Mouse (Mus musculus) heart, embryonic 14.5 days (tissue): ENCODE measurements at regions not wholly inside any gene's neighbourhood (a gene's known extent, or its start where the extent isn't known, plus 50 kb on each side); places are given as distances from the start of the nearest gene placed in this dataset.

Source experiments
- ATAC-seq: fragments of 200-750 bp; cut with Nextera tagmentation; 2 replicates; pipeline ENCODE4 v1.8.0; 2017; ENCODE audit warnings: low read depth, moderate TSS enrichment; ENCODE audit not compliant: insufficient number of reproducible peaks, insufficient read depth, low FRiP score
- H3K27ac ChIP-seq, 2 experiments: fragments of 200-500 bp in 1 of 2; fragments of 300-500 bp in 1 of 2; sonication (generic) in 1 of 2; replicated peaks in 1 of 2; 2 replicates each; pipeline ENCODE4 v1.5.1; 2012 to 2014; ENCODE audit warnings: low read depth in 2 of 2, low read length in 2 of 2, control low read depth in 1 of 2, mild to moderate bottlenecking in 1 of 2, mixed read lengths in 1 of 2; ENCODE audit not compliant: control insufficient read depth in 1 of 2, insufficient read depth in 1 of 2
- H3K27me3 ChIP-seq: fragments of 300-500 bp; sonication (generic); 2 replicates; pipeline ENCODE4 v1.6.1; 2014; ENCODE audit warnings: mild to moderate bottlenecking, low read length, control low read depth; ENCODE audit not compliant: control insufficient read depth, insufficient read depth
- H3K36me3 ChIP-seq: fragments of 300-500 bp; sonication (generic); 2 replicates; pipeline ENCODE4 v1.6.1; 2014; ENCODE audit warnings: mild to moderate bottlenecking, control low read depth, low read length, mixed read lengths; ENCODE audit not compliant: control insufficient read depth, insufficient read depth
- H3K4me1 ChIP-seq, 2 experiments: fragments of 200-500 bp in 1 of 2; fragments of 300-500 bp in 1 of 2; sonication (generic) in 1 of 2; 2 replicates each; pipeline ENCODE4 v1.6.1; 2012 to 2014; ENCODE audit warnings: low read length in 2 of 2, control low read depth in 1 of 2, mixed read lengths in 1 of 2; ENCODE audit not compliant: control insufficient read depth in 2 of 2, insufficient read depth in 2 of 2
- H3K4me2 ChIP-seq: fragments of 300-500 bp; sonication (generic); 2 replicates; pipeline ENCODE4 v1.6.1; 2014; ENCODE audit warnings: mild to moderate bottlenecking, low read length
- H3K4me3 ChIP-seq, 2 experiments: fragments of 200-500 bp in 1 of 2; fragments of 300-500 bp in 1 of 2; sonication (generic) in 1 of 2; 2 replicates each; pipeline ENCODE4 v1.5.1; 2012 to 2014; ENCODE audit warnings: low read length in 2 of 2, mild to moderate bottlenecking in 2 of 2, control low read depth in 1 of 2, low read depth in 1 of 2, moderate library complexity in 1 of 2; ENCODE audit not compliant: control insufficient read depth in 1 of 2, insufficient read depth in 1 of 2
- H3K9ac ChIP-seq: fragments of 300-500 bp; sonication (generic); 2 replicates; pipeline ENCODE4 v1.6.1; 2014; ENCODE audit warnings: mild to moderate bottlenecking, low read length
- H3K9me3 ChIP-seq: fragments of 300-500 bp; sonication (generic); 2 replicates; pipeline ENCODE4 v1.6.1; 2016; ENCODE audit warnings: low read length, control low read depth; ENCODE audit not compliant: control insufficient read depth
- WGBS: fragments of 180-500 bp; shearing (Covaris S2); extraction: QIAGEN DNeasy Blood & Tissue Kit; methylation state at CpG from one replicate; pipeline ENCODE4 v1.1.7; 2014; 5-methylcytosine and 5-hydroxymethylcytosine counted together

DNA sequence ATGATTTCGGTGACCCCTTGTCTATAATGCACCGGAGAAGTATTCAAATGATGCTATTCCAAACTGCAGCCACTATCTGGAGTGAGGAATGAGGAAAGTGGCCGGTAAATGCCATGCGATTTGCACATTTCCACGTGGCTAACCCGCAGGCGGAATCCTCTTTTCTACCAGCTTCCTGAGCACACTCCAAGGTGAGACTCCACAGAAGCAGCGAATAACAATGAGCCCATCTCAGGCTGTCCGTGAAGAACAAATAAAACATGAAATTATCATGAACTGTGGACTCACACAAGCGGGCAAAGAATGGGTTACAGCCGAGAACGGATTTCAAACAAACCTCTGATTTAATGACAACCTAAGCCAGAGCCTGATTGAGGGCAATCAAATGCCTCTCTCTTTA is 279.7 kb upstream of the Sash1 start:
- ATAC-seq: no peak
- WGBS: 77% methylated on average over 12 of the region's 12 CpGs
- Histone ChIP-seq H3K4me1 (no peaks in the 10 kb centered on the region), H3K27me3 (no peaks in the 10 kb centered on the region), H3K4me2 (no peak overlapping the region), H3K36me3 (no peaks in the 10 kb centered on the region), H3K27ac (no peak overlapping the region), H3K4me3 (no peak overlapping the region), H3K9ac (no peak overlapping the region), H3K9me3 (0 out of 2 replicates have a peak, but pooled peaks cover 3% of the 10 kb centered on the region)

DNA sequence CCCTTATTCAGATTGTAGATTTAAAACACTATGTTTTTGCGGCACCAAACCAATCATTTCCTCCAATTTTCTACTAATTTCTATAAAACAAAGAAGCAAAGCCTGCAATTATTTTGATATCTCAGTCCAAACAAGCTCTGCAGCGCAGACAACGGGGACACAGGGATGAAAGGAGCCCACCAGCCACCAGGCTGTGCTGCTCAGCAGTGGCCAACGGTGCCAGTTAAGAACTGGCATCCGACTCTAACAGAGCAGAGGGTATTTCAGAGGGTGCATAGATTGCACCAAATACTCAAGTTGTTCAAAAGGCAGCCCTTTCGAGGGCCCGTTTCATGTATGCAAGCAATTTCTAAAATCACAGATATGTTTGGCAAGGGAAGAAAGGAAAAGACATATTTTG is 278.5 kb upstream of the Sash1 start:
- no peak overlapping the region for H3K9ac ChIP-seq

DNA sequence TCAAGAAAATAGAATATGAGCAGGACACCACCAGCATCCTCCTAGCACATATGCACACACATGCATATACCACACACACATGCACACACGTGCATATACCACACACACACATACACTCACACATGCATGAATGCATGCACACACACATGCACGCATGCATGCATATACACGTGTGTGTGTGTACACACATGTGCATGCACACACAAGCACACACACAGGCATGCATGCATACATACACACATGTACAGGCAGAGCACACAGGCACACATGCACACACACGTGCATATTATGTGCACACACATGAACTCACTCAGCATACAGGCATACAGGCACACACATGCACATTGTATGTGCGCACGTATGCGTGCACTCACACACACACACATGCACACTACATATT is 275.7 kb upstream of the Sash1 start:
- H3K27ac ChIP-seq: no peak overlapping the region
- H3K4me3 ChIP-seq: no peak overlapping the region
- H3K4me1 ChIP-seq: no peaks in the 10 kb centered on the region
- H3K27me3 ChIP-seq: no peaks in the 10 kb centered on the region
- H3K4me2 ChIP-seq: no peak overlapping the region
- H3K9ac ChIP-seq: no peak overlapping the region
- ATAC-seq: no peak
- 91% methylated on average over 7 of the region's 7 CpGs for WGBS
- H3K9me3 ChIP-seq: no peaks in the 10 kb centered on the region
- H3K36me3 ChIP-seq: no peaks in the 10 kb centered on the region

More for the DNA sequence above, 278.5 kb upstream of the Sash1 start:
- H3K4me2 ChIP-seq: no peak overlapping the region
- no peaks in the 10 kb centered on the region for H3K36me3 ChIP-seq
- H3K9me3 ChIP-seq: 0 out of 2 replicates have a peak, but pooled peaks cover 3% of the 10 kb centered on the region
- 88% methylated on average over 7 of the region's 7 CpGs for WGBS
- H3K4me3 ChIP-seq: no peak overlapping the region
- no peak overlapping the region for H3K27ac ChIP-seq
- ATAC-seq: no peak
- H3K4me1 ChIP-seq: no peaks in the 10 kb centered on the region
- H3K27me3 ChIP-seq: no peaks in the 10 kb centered on the region

DNA sequence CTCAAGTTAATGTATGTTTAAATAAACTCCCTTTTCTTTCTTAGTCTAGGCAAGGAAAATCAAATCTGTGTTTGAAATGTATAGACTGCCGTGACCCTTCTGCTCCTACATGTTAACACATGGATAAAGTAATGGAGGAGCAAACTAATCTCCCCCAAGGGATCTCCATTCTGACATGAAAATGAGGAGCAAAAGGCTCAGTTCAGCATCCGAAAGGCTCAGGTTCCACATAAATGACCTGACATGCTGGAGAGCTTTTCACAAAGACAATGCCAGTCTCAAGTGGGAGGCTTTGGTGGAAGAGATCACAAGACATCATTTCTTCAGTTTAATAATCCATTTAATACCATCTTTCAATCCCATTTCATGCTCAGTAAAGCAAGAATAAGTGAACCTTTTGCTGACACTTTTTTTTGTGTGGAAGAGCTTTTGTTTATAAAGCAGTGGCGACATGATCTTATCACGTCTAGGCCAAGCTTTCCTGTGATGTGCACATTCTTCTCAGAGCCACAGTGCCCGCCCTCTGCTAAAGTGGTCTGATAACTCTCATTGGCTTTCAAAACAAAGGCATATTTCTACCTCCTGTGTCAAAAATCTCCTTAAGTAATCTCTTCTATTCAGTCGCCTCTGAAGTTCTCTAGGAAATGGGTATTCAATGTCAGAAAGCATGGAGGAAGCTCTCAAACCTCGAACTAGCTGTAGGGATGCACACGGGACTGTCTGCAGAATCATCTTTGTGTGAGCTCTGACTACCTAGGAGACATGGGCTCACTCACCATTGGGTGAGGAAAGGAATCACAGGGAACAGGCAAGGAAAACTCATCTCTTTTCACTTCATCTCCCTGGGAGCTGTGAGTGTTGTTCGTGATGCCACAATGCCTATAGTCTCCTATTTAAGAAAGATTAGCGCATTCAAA is 271.7 kb upstream of the Sash1 start:
- Histone ChIP-seq H3K4me2 (no peak overlapping the region), H3K27ac (no peak overlapping the region), H3K4me3 (no peak overlapping the region), H3K4me1 (no peaks in the 10 kb centered on the region), H3K36me3 (no peaks in the 10 kb centered on the region), H3K9me3 (no peaks in the 10 kb centered on the region), H3K9ac (no peak overlapping the region), H3K27me3 (no peaks in the 10 kb centered on the region)
- 56% methylated on average over 10 of the region's 10 CpGs for WGBS
- ATAC-seq: no peak

DNA sequence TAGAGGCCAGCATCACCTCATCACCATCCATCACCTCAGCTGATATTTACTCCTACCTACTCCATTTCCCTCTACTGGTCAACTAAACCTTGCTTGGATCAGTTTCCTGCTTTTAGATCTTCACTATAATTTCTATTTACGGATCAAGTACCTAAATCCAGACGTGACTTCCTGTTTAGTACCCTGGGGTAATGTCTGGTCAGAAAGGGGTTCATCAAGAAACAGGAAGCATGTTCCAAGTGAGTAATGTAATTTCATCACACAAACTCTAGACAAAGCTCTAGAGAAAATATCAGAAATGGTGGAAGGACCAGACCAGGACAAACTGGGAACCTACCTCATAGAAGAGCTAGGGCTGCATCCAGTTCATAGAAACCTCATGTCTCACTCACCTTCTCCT is 250.2 kb upstream of the Sash1 start:
- no peaks in the 10 kb centered on the region for H3K27me3 ChIP-seq
- ATAC-seq: no peak
- H3K4me2 ChIP-seq: no peak overlapping the region
- H3K9ac ChIP-seq: no peak overlapping the region
- H3K27ac ChIP-seq: no peak overlapping the region
- no peak overlapping the region for H3K4me3 ChIP-seq
- no peaks in the 10 kb centered on the region for H3K4me1 ChIP-seq
- no peaks in the 10 kb centered on the region for H3K36me3 ChIP-seq
- no peaks in the 10 kb centered on the region for H3K9me3 ChIP-seq
- WGBS: 66% methylated on average over 2 of the region's 2 CpGs

DNA sequence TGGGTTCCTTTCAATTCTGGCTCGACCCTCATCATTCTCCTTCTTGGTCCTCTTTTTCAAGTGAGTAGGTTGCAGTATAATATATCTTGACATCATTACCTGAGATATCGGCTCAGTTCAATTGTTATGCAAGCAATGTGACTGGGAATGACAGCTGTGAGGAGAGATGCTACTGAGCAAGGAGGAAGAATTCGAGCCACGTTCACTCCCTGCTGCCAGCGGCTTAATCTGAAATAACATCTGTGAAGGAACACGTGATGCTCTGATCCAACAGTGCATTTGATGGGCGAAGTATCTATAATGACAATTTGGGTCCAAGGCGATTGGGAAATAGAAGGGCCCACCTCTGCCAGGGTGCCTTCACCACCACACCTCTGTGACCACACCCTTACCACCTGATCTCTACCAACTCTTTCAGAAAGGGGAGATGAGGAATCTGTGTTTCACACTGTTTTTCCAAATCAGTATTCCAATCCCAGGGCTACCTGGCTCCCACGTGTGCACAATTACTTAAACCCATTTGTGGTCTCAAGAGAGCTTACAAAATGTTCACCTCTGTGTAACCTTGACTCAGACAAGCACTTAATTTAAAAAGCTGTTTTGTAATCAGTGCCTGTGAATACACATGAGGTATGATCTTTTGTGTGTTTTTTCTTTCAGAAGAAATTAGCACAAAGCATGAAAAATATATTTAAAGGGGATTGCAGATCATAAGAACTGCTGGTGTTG is 248.6 kb upstream of the Sash1 start:
- no peaks in the 10 kb centered on the region for H3K36me3 ChIP-seq
- H3K27me3 ChIP-seq: no peaks in the 10 kb centered on the region
- H3K9me3 ChIP-seq: no peaks in the 10 kb centered on the region
- H3K9ac ChIP-seq: no peak overlapping the region
- 69% methylated on average over 9 of the region's 9 CpGs for whole genome bisulfite sequencing
- no peak overlapping the region for H3K4me2 ChIP-seq
- H3K4me3 ChIP-seq: no peak overlapping the region
- H3K4me1 ChIP-seq: no peaks in the 10 kb centered on the region
- no peak overlapping the region for H3K27ac ChIP-seq
- no peak for ATAC-seq

DNA sequence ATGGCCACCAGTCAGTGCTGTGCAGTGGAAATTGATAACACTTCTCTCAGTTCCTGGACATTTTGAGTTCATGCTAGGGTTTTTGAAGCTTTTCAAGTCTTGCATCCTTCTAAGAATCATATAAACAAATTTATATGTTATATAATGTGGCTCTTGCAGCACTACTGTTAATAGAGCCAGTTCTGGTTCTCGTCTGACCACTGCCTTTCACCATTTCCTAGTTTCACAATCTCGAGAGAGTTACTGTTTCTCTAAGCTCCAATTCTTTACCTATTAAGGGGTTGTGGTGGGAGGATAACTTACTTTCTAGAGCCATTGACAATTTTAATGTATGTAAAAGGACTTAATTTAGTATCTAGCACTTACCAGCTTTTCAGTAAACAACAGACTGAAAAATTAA is 244.2 kb upstream of the Sash1 start:
- no peak overlapping the region for H3K4me2 ChIP-seq
- H3K4me1 ChIP-seq: no peaks in the 10 kb centered on the region
- no peak overlapping the region for H3K4me3 ChIP-seq
- no peaks in the 10 kb centered on the region for H3K9me3 ChIP-seq
- no peak overlapping the region for H3K27ac ChIP-seq
- no peaks in the 10 kb centered on the region for H3K36me3 ChIP-seq
- no peaks in the 10 kb centered on the region for H3K27me3 ChIP-seq
- ATAC-seq: no peak
- H3K9ac ChIP-seq: no peak overlapping the region
- 64% methylated on average over 2 of the region's 2 CpGs for WGBS
